Mouse (Mus musculus): Measurements from ENCODE around the gene Ppox. TPM values are rescaled to one million over a fixed set of nuclear protein-coding genes. Genes with fewer than 3 reads are reported as not detected.
"Not testable (repeated sequence)": the region's sequence is repeated elsewhere in the genome, so short reads cannot be mapped to it uniquely, and the experiment has no call there.

The Ppox gene
- 65.0 and 71.0 TPM in 2 replicates for polyA plus RNA-seq (2014; fragmentation: Nextera tagmentation; extraction: Ambion mirVana)

GRCm38 (mm10) chr1:171280916-171281527, at the start of gene Ppox:
TSS of gene Ppox (minus strand) at chr1:171281186.
- DNase-seq (ENCODE audit: low spot score) = peak; percentile 90
- Histone ChIP-seq H3K4me3 (ENCODE audit: low read depth, low read length) (peak within 1 kb of the TSS; percentile 78), H3K27ac (replicated peaks; ENCODE audit: low read depth, low read length) (peak within 1 kb of the TSS; percentile 71), H3K27me3 (ENCODE audit: control insufficient read depth, insufficient read depth, low read length) (no peaks in the 10 kb centered on the region), H3K9me3 (ENCODE audit: control insufficient read depth, low read length) (no peaks in the 10 kb centered on the region), H3K4me2 (ENCODE audit: low read depth, severe bottlenecking) (peak within 1 kb of the TSS; percentile 83), H3K36me3 (ENCODE audit: control insufficient read depth, insufficient read depth, low read length) (peaks cover 23% of the 10 kb centered on the region), H3K9ac (ENCODE audit: low read length) (peak within 1 kb of the TSS; percentile 73), H3K4me1 (ENCODE audit: control insufficient read depth, insufficient read depth, low read length) (peaks cover 14% of the 10 kb centered on the region)
- under 1% methylated on average over 26 of the region's 26 CpGs for WGBS
- peak; percentile 96 for ATAC-seq (ENCODE audit: insufficient number of reproducible peaks, low FRiP score, low TSS enrichment, low read depth)

DNA sequence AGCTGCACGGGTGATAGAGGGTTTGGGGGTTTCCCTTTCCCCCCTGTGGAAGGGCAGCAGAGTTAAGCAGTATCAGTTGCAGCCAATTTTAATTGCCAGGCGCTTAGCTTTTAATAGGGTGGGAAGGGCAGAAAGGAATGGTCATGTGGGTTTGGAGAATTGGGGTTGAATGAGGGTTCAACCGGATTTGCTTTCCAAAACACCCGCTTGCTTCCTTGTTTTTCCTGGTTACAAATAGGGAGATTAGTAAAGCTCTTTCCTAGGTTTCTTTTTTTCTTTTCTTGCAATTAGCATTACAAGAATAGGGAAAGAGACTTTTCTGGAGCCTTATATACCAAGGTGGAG, 49.2 kb upstream of the Ppox start:
- ATAC-seq (ENCODE audit: insufficient number of reproducible peaks, low FRiP score, low TSS enrichment, low read depth) (no peak), DNase-seq (ENCODE audit: low spot score) (no peak)
- peak overlapping the region; percentile 98 for H3K27ac ChIP-seq (replicated peaks; ENCODE audit: low read depth, low read length)
- peak overlapping the region; percentile 60 for H3K4me2 ChIP-seq (ENCODE audit: low read depth, severe bottlenecking)
- H3K27me3 ChIP-seq (ENCODE audit: control insufficient read depth, insufficient read depth, low read length) = no peaks in the 10 kb centered on the region
- H3K9ac ChIP-seq (ENCODE audit: low read length) = peak overlapping the region; percentile 91
- peaks cover 15% of the 10 kb centered on the region for H3K4me1 ChIP-seq (ENCODE audit: control insufficient read depth, insufficient read depth, low read length)
- WGBS = under 1% methylated on average over 4 of the region's 4 CpGs
- no peaks in the 10 kb centered on the region for H3K9me3 ChIP-seq (ENCODE audit: control insufficient read depth, low read length)
- H3K4me3 ChIP-seq (ENCODE audit: low read depth, low read length) = peak overlapping the region; percentile 76
- peaks cover 3% of the 10 kb centered on the region; the same call in 1 of the 2 replicates for H3K36me3 ChIP-seq (ENCODE audit: control insufficient read depth, insufficient read depth, low read length)

DNA sequence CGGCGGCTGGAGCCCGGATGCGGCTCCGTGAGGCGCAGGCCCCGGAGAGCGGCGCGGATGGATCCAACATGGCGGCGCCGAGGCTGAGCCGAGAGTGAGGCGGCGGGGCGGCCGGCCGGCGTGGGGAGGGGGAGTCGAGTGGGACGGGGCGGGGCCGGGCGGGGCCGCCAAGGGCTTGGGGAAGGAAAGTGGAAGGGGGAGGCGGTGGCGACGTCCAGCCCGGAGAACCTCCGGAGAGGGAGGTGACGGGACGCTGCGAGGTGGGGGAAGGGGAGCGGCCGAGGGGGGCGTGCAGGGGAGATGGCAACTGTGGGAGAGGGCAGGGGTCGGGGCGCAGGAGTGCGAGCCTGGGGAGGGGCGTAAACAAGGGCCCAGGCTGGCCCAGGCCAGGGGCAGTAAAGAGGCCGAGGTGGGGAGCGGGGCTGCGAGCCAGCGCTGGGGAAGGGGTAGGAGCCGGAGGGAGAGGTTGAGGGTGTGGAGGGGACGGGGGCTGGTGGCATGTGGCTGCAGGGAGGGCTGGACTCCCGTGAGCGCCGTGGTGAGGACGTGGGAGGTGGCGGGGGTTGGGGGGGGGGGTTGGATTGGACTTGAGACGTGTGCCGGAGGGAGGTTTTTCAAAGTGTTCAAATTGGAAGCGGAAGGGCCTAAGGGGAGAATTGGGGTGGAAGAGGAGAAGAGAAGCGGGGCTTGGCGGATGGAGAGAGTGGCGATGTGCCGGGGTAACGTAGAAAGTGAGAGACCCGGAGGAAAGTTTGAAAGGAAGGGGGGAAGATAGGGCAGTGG, 48.6 kb upstream of the Ppox start:
- DNase-seq (ENCODE audit: low spot score) (peak; percentile 93), ATAC-seq (ENCODE audit: insufficient number of reproducible peaks, low FRiP score, low TSS enrichment, low read depth) (peak; percentile 93)
- Histone ChIP-seq H3K27me3 (ENCODE audit: control insufficient read depth, insufficient read depth, low read length) (no peaks in the 10 kb centered on the region), H3K9ac (ENCODE audit: low read length) (peak overlapping the region; percentile 91), H3K9me3 (ENCODE audit: control insufficient read depth, low read length) (no peaks in the 10 kb centered on the region), H3K36me3 (ENCODE audit: control insufficient read depth, insufficient read depth, low read length) (peaks cover 3% of the 10 kb centered on the region; the same call in 1 of the 2 replicates), H3K4me3 (ENCODE audit: low read depth, low read length) (peak overlapping the region; percentile 76), H3K4me1 (ENCODE audit: control insufficient read depth, insufficient read depth, low read length) (peaks cover 15% of the 10 kb centered on the region), H3K27ac (replicated peaks; ENCODE audit: low read depth, low read length) (peak overlapping the region; percentile 98), H3K4me2 (ENCODE audit: low read depth, severe bottlenecking) (peak overlapping the region; percentile 60)
- under 1% methylated on average over 48 of the region's 61 CpGs for WGBS

GRCm38 (mm10) chr1:171328839-171329432, 48.0 kb upstream of the Ppox start, which contains the start of gene Dedd:
TSS of gene Dedd (plus strand) at chr1:171329145.
- ATAC-seq (ENCODE audit: insufficient number of reproducible peaks, low FRiP score, low TSS enrichment, low read depth) (peak; percentile 94), DNase-seq (ENCODE audit: low spot score) (peak; percentile 91)
- H3K36me3 ChIP-seq (ENCODE audit: control insufficient read depth, insufficient read depth, low read length) = peaks cover 3% of the 10 kb centered on the region; the same call in 1 of the 2 replicates
- H3K4me3 ChIP-seq (ENCODE audit: low read depth, low read length) = peak within 1 kb of the TSS; percentile 76
- H3K9me3 ChIP-seq (ENCODE audit: control insufficient read depth, low read length) = no peaks in the 10 kb centered on the region
- H3K9ac ChIP-seq (ENCODE audit: low read length) = peak within 1 kb of the TSS; percentile 91
- no peaks in the 10 kb centered on the region for H3K27me3 ChIP-seq (ENCODE audit: control insufficient read depth, insufficient read depth, low read length)
- peak within 1 kb of the TSS; percentile 60 for H3K4me2 ChIP-seq (ENCODE audit: low read depth, severe bottlenecking)
- under 1% methylated on average over 43 of the region's 48 CpGs for WGBS
- peak within 1 kb of the TSS; percentile 98 for H3K27ac ChIP-seq (replicated peaks; ENCODE audit: low read depth, low read length)
- H3K4me1 ChIP-seq (ENCODE audit: control insufficient read depth, insufficient read depth, low read length) = peaks cover 15% of the 10 kb centered on the region

DNA sequence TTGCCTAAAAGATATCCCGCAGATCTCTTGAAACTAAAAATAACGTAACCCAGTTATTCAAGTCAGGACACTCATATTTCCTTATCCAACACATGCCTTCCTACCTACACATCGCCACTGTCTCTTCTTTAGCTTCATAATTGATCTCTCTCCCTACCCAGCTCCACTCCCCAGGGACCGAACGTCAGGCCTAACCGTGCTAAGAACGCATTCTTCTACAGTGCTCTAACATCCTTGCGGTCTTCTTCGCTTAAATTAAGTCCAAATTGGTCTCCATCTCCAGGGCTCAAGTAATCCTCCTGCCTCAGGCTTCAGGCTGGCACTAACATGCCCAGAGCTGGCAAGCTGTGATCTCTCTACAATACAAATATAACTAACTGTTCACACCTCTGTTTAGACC, 47.3 kb upstream of the Ppox start:
- Histone ChIP-seq H3K9me3 (ENCODE audit: control insufficient read depth, low read length) (no peaks in the 10 kb centered on the region), H3K4me3 (ENCODE audit: low read depth, low read length) (peak overlapping the region; percentile 76), H3K4me2 (ENCODE audit: low read depth, severe bottlenecking) (peak overlapping the region; percentile 60), H3K4me1 (ENCODE audit: control insufficient read depth, insufficient read depth, low read length) (peaks cover 15% of the 10 kb centered on the region), H3K36me3 (ENCODE audit: control insufficient read depth, insufficient read depth, low read length) (peaks cover 3% of the 10 kb centered on the region; the same call in 1 of the 2 replicates), H3K9ac (ENCODE audit: low read length) (peak overlapping the region; percentile 91), H3K27me3 (ENCODE audit: control insufficient read depth, insufficient read depth, low read length) (no peaks in the 10 kb centered on the region), H3K27ac (replicated peaks; ENCODE audit: low read depth, low read length) (peak overlapping the region; percentile 98; the same call in 1 of the 2 replicates)
- peak; percentile 36 for DNase-seq (ENCODE audit: low spot score)
- no peak for ATAC-seq (ENCODE audit: insufficient number of reproducible peaks, low FRiP score, low TSS enrichment, low read depth)
- 43% methylated on average over 9 of the region's 9 CpGs for WGBS

GRCm38 (mm10) chr1:171326588-171326987, 45.6 kb upstream of the Ppox start:
- H3K4me3 ChIP-seq (ENCODE audit: low read depth, low read length); H3K27ac ChIP-seq (replicated peaks; ENCODE audit: low read depth, low read length); DNase-seq (ENCODE audit: low spot score); H3K36me3 ChIP-seq (ENCODE audit: control insufficient read depth, insufficient read depth, low read length); ATAC-seq (ENCODE audit: insufficient number of reproducible peaks, low FRiP score, low TSS enrichment, low read depth); H3K9me3 ChIP-seq (ENCODE audit: control insufficient read depth, low read length); H3K4me2 ChIP-seq (ENCODE audit: low read depth, severe bottlenecking); H3K27me3 ChIP-seq (ENCODE audit: control insufficient read depth, insufficient read depth, low read length); H3K9ac ChIP-seq (ENCODE audit: low read length): not testable (repeated sequence)
- H3K4me1 ChIP-seq (ENCODE audit: control insufficient read depth, insufficient read depth, low read length) = peaks cover 15% of the 10 kb centered on the region
- 90% methylated on average over 4 of the region's 4 CpGs for WGBS

GRCm38 (mm10) chr1:171325571-171325970, 44.6 kb upstream of the Ppox start:
- DNase-seq (ENCODE audit: low spot score) (no peak), ATAC-seq (ENCODE audit: insufficient number of reproducible peaks, low FRiP score, low TSS enrichment, low read depth) (no peak)
- H3K36me3 ChIP-seq (ENCODE audit: control insufficient read depth, insufficient read depth, low read length) = no peaks in the 10 kb centered on the region
- 75% methylated on average over 2 of the region's 2 CpGs for WGBS
- no peak overlapping the region for H3K9ac ChIP-seq (ENCODE audit: low read length)
- H3K4me1 ChIP-seq (ENCODE audit: control insufficient read depth, insufficient read depth, low read length) = peaks cover 10% of the 10 kb centered on the region
- no peaks in the 10 kb centered on the region for H3K27me3 ChIP-seq (ENCODE audit: control insufficient read depth, insufficient read depth, low read length)
- no peak overlapping the region for H3K4me2 ChIP-seq (ENCODE audit: low read depth, severe bottlenecking)
- no peaks in the 10 kb centered on the region for H3K9me3 ChIP-seq (ENCODE audit: control insufficient read depth, low read length)
- H3K27ac ChIP-seq (replicated peaks; ENCODE audit: low read depth, low read length) = no peak overlapping the region
- H3K4me3 ChIP-seq (ENCODE audit: low read depth, low read length) = no peak overlapping the region

DNA sequence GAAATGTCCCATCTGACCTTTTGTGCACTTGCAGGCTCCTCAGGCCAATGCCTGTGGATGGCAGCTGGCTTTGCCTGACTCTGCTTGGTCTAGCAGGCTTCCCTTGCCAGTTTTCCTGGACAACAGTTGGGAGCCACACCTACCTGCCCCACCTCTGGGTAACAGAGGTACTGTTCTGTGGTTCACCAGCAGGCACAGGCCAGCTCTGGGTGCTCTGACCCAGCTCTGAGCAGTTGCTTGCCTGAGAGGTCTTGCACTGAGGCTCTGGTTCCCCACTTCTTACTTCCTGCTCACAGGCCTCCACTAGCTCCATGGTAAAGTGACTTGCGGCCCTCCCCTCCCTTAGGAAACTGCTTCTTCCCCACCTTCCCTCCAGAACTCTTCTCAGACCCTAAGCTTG, 41.0 kb upstream of the Ppox start:
- DNase-seq (ENCODE audit: low spot score) (no peak), ATAC-seq (ENCODE audit: insufficient number of reproducible peaks, low FRiP score, low TSS enrichment, low read depth) (0 out of 2 replicates have a peak, but pooled peaks have one; percentile 16)
- no peaks in the 10 kb centered on the region for H3K27me3 ChIP-seq (ENCODE audit: control insufficient read depth, insufficient read depth, low read length)
- no peaks in the 10 kb centered on the region for H3K36me3 ChIP-seq (ENCODE audit: control insufficient read depth, insufficient read depth, low read length)
- H3K27ac ChIP-seq (replicated peaks; ENCODE audit: low read depth, low read length) = no peak overlapping the region
- H3K9me3 ChIP-seq (ENCODE audit: control insufficient read depth, low read length) = no peaks in the 10 kb centered on the region
- no peak overlapping the region for H3K4me3 ChIP-seq (ENCODE audit: low read depth, low read length)
- WGBS = 88% methylated on average over 1 of the region's 1 CpGs
- no peak overlapping the region for H3K4me2 ChIP-seq (ENCODE audit: low read depth, severe bottlenecking)
- no peak overlapping the region for H3K9ac ChIP-seq (ENCODE audit: low read length)
- no peaks in the 10 kb centered on the region for H3K4me1 ChIP-seq (ENCODE audit: control insufficient read depth, insufficient read depth, low read length)
